Mouse (Mus musculus) central nervous system, embryonic 11.5 days (tissue): ENCODE data around the gene Tfap2a. TPM values are rescaled to one million over a fixed set of nuclear protein-coding genes. Genes with fewer than 3 reads are reported as not detected.

Experiments
- polyA plus RNA-seq: library from polyadenylated mRNA; depleted of rRNA; stranded (reverse); fragments of >200 nt; gene quantifications from 2 replicates; pipeline ENCODE4 v1.2.3, GENCODE M21; 2012; rRNA removed

Tfap2a gene
- polyA plus RNA-seq: 5.8 and 11.4 TPM in 2 replicates

DNA sequence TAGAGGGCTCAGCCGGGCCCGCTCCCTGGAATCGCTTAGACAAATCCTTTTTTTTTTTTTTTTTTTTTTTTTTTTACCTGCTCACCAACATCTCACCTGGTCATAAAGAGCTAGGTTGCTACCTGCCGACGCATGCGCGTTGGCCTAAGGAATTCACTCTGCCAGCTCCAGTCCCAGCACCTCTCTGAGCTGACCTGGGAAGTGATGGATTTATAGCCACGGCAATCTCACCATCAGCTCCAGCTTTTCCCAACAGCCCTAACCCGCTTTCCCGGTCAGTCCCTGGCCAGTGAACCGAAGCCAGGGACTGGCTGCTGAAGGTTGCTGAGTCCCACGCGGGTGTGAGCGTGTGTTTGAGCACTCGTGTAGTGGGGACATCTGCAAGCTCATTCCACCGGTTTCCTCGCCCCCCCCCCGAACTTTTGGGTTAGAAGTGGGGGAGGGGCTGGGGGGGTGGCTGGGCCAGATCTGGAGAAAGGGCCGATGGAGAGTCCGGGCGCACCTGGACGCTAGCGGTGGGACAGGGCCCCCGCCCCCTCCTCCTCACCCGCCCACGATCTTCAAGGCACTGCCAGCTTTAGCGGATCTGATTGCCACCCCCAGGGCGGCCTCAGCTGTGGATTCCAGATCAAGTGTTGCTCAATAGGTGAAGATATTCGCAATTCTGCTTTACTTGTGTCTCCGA, at the start of gene Tfap2a:
Gene Tfap2a, minus strand, starts transcription at position 181 of the 685 bp plus-strand sequence.

Other genes starting within 250 kb of the Tfap2a start
- 1.8 and 2.8 TPM in 2 replicates for gene Gcnt2, start 121.4 kb upstream of the Tfap2a start, polyA plus RNA-seq